Mouse (Mus musculus) heart, adult 8-10 months (tissue): ENCODE data around the gene Gpatch3. TPM values are rescaled to one million over a fixed set of nuclear protein-coding genes. Genes with fewer than 3 reads are reported as not detected.
A peak's percentile ranks its signal among the peaks of the same experiment; 100 is the strongest.

Experiments used
- DNase-seq: peaks from one replicate; pipeline ENCODE4 v3.0.0; 2022; ENCODE audit warnings: low spot score
- total RNA-seq, 4 experiments: library from RNA; stranded (reverse); gene quantifications; 2 replicates each; pipeline ENCODE4 v1.2.4; 2022

Gene Gpatch3
- 1 to 10 TPM; 3.0 to 4.6 (median 3.7) TPM for total RNA-seq

GRCm38 (mm10) chr4:133574070-133574842 lies at the start of gene Gpatch3:
Gpatch3 (plus strand) TSS chr4:133574745.
- peak; percentile 91 for DNase-seq

GRCm38 (mm10) chr4:133527788-133528187 lies 46.8 kb upstream of the Gpatch3 start:
- no peak for DNase-seq

- no peak for DNase-seq
Observed at GRCm38 (mm10) chr4:133532777-133533176, 41.8 kb upstream of the Gpatch3 start.

GRCm38 (mm10) chr4:133536081-133536480 lies 38.5 kb upstream of the Gpatch3 start:
- DNase-seq, result no peak

GRCm38 (mm10) chr4:133536652-133537051 lies 37.9 kb upstream of the Gpatch3 start:
- DNase-seq, result no peak

- DNase-seq, result peak; percentile 97
Observed at GRCm38 (mm10) chr4:133545272-133546231, 29.0 kb upstream of the Gpatch3 start, which contains the start of gene Nudc. Nudc (minus strand) TSS chr4:133545996.

- DNase-seq, result no peak
Observed at GRCm38 (mm10) chr4:133552029-133552428, 22.5 kb upstream of the Gpatch3 start.

- no peak for DNase-seq
Observed at GRCm38 (mm10) chr4:133552768-133553447, 21.6 kb upstream of the Gpatch3 start, which contains the start of gene Nr0b2. Nr0b2 (plus strand) TSS chr4:133553376.

GRCm38 (mm10) chr4:133553448-133554330 lies 20.9 kb upstream of the Gpatch3 start:
- DNase-seq, result no peak

GRCm38 (mm10) chr4:133557041-133557717 lies 17.4 kb upstream of the Gpatch3 start:
- no peak for DNase-seq

GRCm38 (mm10) chr4:133559846-133560245 lies 14.7 kb upstream of the Gpatch3 start:
- no peak for DNase-seq

- no peak for DNase-seq
Observed at GRCm38 (mm10) chr4:133561622-133562021, 12.9 kb upstream of the Gpatch3 start.

GRCm38 (mm10) chr4:133563123-133563571 lies 11.4 kb upstream of the Gpatch3 start:
- DNase-seq, result peak; percentile 50

GRCm38 (mm10) chr4:133567251-133567650 lies 7.3 kb upstream of the Gpatch3 start:
- DNase-seq, result no peak

GRCm38 (mm10) chr4:133569291-133570065 lies 5.1 kb upstream of the Gpatch3 start:
- DNase-seq, result no peak

GRCm38 (mm10) chr4:133570066-133570466 lies 4.5 kb upstream of the Gpatch3 start:
- DNase-seq, result no peak

- no peak for DNase-seq
Observed at GRCm38 (mm10) chr4:133574843-133575202, 278 bp downstream of the Gpatch3 start.

GRCm38 (mm10) chr4:133577983-133578382 lies 3.4 kb downstream of the Gpatch3 start:
- no peak for DNase-seq

GRCm38 (mm10) chr4:133583690-133584058 lies 9.1 kb downstream of the Gpatch3 start:
- no peak for DNase-seq
